Mouse (Mus musculus) kidney, adult 2 months (tissue): Measurements from ENCODE around the gene Hist1h2ak.

Source experiments
- CTCF ChIP-seq: fragments of 200-500 bp; conservative IDR thresholded peaks from 2 replicates; pipeline ENCODE4 v1.5.1; 2011; ENCODE audit warnings: low read depth, mild to moderate bottlenecking, control low read depth, low read length, moderate library complexity, mixed read lengths; ENCODE audit not compliant: insufficient read depth, insufficient read length
- POLR2A ChIP-seq: fragments of 200-500 bp; IDR thresholded peaks from one replicate; pipeline ENCODE4 v1.6.1; 2011; ENCODE audit warnings: low read depth, low read length, control low read depth

GRCm38 (mm10) chr13:21753051-21753523 is 540 bp downstream of the Hist1h2ak start:
- TF ChIP-seq POLR2A (no peak), CTCF (no peak)
